Mouse (Mus musculus): ENCODE measurements around the gene Rpl5.

Rpl5 gene

DNA sequence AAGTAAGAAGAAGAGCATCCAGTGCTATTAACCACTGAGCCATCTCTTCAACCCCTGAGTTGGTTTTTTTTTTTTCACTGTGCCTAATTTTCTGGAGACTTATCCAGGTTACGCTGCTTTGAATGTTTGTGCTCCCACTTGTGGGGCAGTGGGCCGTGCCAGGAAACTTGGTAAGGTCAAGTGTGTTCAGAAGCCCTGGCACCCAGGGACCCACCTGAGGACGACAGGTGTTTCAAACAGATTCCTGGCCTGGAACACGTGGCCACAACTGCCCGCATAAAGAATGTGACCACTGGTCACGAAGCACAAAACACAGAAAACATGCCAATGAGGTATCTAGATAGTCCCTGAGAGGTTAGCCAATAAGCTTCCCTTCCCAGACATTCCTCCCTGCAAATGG, 43.2 kb downstream of the Rpl5 start:
- DNase-seq (ENCODE audit: low spot score) = no peak

DNA sequence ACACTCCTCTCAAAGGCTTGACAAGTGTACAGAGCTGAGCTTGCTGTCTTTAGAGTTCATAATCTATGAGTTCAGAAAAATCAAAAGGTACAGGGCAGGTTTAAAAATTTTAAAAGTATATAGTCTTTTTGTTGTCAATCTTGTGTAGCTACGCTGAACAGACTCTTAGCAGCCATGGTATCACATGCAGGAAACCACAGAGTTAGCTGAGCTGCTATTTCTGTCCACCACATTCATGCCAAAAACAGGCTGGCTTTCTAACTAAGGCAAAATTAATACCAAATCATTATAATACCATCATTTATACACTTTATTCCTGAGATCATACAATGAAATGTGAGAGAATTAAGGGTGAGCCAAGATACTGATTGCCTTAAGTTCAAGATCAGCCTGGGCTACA, 46.2 kb downstream of the Rpl5 start:
- no peak for DNase-seq (ENCODE audit: low spot score)

DNA sequence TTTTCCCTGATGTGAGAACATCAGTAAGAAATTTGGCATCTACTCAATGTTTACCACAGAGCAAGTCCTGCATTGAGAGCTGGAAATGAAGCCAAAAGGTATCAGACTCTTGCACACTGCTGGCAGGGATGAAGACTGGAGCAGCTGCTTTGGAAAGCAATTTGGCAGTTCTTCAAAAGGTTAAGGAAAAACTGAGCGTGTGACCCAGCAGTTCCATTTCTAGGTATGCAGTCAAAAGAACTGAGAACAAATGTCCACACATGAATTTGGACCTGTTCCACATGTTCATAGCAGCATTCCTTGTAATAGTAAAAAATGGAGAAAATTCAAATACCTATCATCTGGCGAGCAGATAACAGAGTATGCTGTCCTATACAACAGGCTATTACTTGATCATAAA, 47.2 kb downstream of the Rpl5 start:
- DNase-seq (ENCODE audit: low spot score) = no peak

DNA sequence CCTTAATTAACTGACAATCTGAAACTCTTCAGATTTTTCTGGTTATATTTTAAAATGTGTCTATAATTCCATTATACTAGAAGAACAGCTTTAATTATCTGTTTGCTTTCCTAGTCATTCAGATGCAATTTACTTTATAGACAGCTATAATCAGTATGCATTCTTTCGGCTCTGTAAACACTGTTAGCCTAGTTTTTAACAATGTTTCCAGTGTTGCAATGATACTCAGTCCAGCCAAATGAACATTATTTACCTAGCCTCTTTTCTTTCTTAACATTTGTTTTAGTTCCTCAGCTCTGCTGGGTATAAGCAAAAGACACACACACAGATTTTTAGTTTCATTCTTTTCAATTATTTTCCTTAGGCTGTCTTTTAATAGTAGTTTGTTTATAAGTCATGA, 48.6 kb downstream of the Rpl5 start:
- DNase-seq (ENCODE audit: low spot score) = no peak

DNA sequence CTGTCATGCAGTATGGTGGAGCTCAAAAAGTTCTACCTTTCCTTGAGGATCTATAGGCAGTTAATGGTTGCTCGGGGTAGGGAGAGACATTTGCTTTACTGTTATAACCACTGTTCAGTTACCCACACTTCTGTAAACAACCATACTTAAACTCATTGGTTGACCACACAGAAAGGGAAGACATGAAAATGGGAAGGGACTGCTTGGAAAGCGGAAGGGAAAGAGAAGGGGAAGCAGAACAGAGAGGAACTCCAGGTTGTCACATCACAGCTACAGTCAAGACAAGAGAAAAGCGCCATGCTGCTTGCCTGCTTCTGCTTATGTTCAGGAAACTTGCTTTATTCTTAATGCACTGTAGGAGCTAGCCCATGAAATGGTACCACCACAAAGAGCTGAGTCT, 49.3 kb downstream of the Rpl5 start:
- DNase-seq (ENCODE audit: low spot score) = no peak

- no peak for DNase-seq (ENCODE audit: low spot score)
Measured at GRCm38 (mm10) chr5:107950643-107951042, 50.3 kb downstream of the Rpl5 start.

Measured in testis, postnatal 14 days (tissue).